ENCODE assay signal across 8 mouse cellular contexts in the genomic region with DNA sequence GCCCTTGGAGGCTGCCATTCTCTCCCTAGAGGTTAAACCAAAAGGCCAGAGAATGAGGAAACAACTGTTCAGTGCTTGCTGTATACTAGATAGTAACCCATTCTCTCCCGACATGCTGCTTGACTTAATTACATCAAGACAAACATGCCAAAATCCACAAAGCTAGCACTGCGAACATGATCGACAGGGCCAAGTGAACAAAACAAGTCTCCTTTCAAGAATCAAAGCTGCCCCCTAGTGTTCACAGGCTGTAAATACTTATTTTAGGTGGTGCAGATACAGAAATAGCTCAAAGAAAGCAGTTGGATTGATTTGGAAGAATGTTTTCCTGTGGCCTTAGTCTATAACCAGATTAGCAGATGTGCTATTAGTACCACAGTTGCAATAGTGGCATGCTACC. TPM values are rescaled to one million over a fixed set of nuclear protein-coding genes. Genes with fewer than 3 reads are reported as not detected.
DNase-seq lines count a peak whose midpoint lies in the region; ATAC-seq lines count a peak whose summit lies in the region.

No protein-coding gene starts in this region.

- H3K4me1 ChIP-seq in embryonic facial prominence, embryonic 14.5 days (ENCODE audit: control insufficient read depth, insufficient read depth, low read length), result no peaks in the 10 kb centered on the region
- 0 out of 2 replicates have a peak, but pooled peaks cover 3% of the 10 kb centered on the region for H3K4me1 ChIP-seq in kidney, embryonic 16.5 days (ENCODE audit: insufficient read depth, low read length)
- H3K4me1 ChIP-seq in midbrain, embryonic 16.5 days (ENCODE audit: control insufficient read depth, insufficient read depth, low read length), result no peaks in the 10 kb centered on the region

- H3K27me3 ChIP-seq in embryonic facial prominence, embryonic 14.5 days (replicated peaks; ENCODE audit: control insufficient read depth, insufficient read depth, low read length), result no peaks in the 10 kb centered on the region
- no peaks in the 10 kb centered on the region for H3K27me3 ChIP-seq in kidney, embryonic 16.5 days (ENCODE audit: insufficient read depth, low read length)
- H3K27me3 ChIP-seq in midbrain, embryonic 16.5 days (ENCODE audit: control insufficient read depth, insufficient read depth, low read depth, low read length), result no peaks in the 10 kb centered on the region

- 18% methylated on average over 3 of the region's 3 CpGs for WGBS in embryonic facial prominence, embryonic 14.5 days
- WGBS in kidney, embryonic 16.5 days, result 43% methylated on average over 3 of the region's 3 CpGs
- WGBS in midbrain, embryonic 16.5 days, result 31% methylated on average over 3 of the region's 3 CpGs

- H3K4me3 ChIP-seq in embryonic facial prominence, embryonic 14.5 days (ENCODE audit: low read depth, low read length), result no peak overlapping the region
- H3K4me3 ChIP-seq in kidney, embryonic 16.5 days (ENCODE audit: low read length), result no peak overlapping the region
- no peak overlapping the region for H3K4me3 ChIP-seq in midbrain, embryonic 16.5 days (ENCODE audit: low read depth, low read length)

- intact Hi-C loops in gastrocnemius, postnatal 14 days (cut with DNase I; ENCODE audit: low total_unique reads), result no loop called here

- H3K4me2 ChIP-seq in embryonic facial prominence, embryonic 14.5 days (ENCODE audit: low read depth, low read length), result no peak overlapping the region
- H3K4me2 ChIP-seq in kidney, embryonic 16.5 days (replicated peaks; ENCODE audit: low read depth, low read length), result no peak overlapping the region
- H3K4me2 ChIP-seq in midbrain, embryonic 16.5 days (ENCODE audit: low read length), result no peak overlapping the region

- no peak overlapping the region for H3K27ac ChIP-seq in embryonic facial prominence, embryonic 14.5 days (replicated peaks; ENCODE audit: low read depth, low read length)
- H3K27ac ChIP-seq in kidney, embryonic 16.5 days (ENCODE audit: low read length), result 0 out of 2 replicates have a peak overlapping the region, but pooled peaks have one; percentile 37
- no peak overlapping the region for H3K27ac ChIP-seq in midbrain, embryonic 16.5 days (ENCODE audit: low read length)

- H3K36me3 ChIP-seq in embryonic facial prominence, embryonic 14.5 days (ENCODE audit: control insufficient read depth, insufficient read depth, low read length), result peaks cover 41% of the 10 kb centered on the region
- peaks cover 7% of the 10 kb centered on the region; the same call in 1 of the 2 replicates for H3K36me3 ChIP-seq in kidney, embryonic 16.5 days (ENCODE audit: insufficient read depth, low read length)
- no peaks in the 10 kb centered on the region for H3K36me3 ChIP-seq in midbrain, embryonic 16.5 days (ENCODE audit: control insufficient read depth, insufficient read depth, low read length)

- H3K9ac ChIP-seq in embryonic facial prominence, embryonic 14.5 days (ENCODE audit: low read depth, low read length), result no peak overlapping the region
- no peak overlapping the region for H3K9ac ChIP-seq in kidney, embryonic 16.5 days (replicated peaks; ENCODE audit: low read length)
- H3K9ac ChIP-seq in midbrain, embryonic 16.5 days (ENCODE audit: low read depth, low read length), result no peak overlapping the region

- ATAC-seq in embryonic facial prominence, embryonic 14.5 days (ENCODE audit: low read depth), result no peak
- no peak for ATAC-seq in kidney, embryonic 16.5 days (ENCODE audit: low FRiP score, low TSS enrichment)
- ATAC-seq in midbrain, embryonic 16.5 days, result 0 out of 2 replicates have a peak, but pooled peaks have one; percentile 16

- no peaks in the 10 kb centered on the region for H3K9me3 ChIP-seq in embryonic facial prominence, embryonic 14.5 days (ENCODE audit: control insufficient read depth, low read length)
- no peaks in the 10 kb centered on the region for H3K9me3 ChIP-seq in kidney, embryonic 16.5 days (ENCODE audit: low read length)
- no peaks in the 10 kb centered on the region for H3K9me3 ChIP-seq in midbrain, embryonic 16.5 days (replicated peaks; ENCODE audit: control insufficient read depth, low read length, poor library complexity, severe bottlenecking)

- DNase-seq in gastrocnemius, postnatal 14 days, result peak; percentile 16
- no peak for DNase-seq in gastrocnemius, postnatal 10 days
- peak; percentile 65 for DNase-seq in 3T3-L1 (ENCODE audit: low read depth, low spot score)
- DNase-seq in NIH3T3 (ENCODE audit: low read depth), result peak; percentile 66
- DNase-seq in embryonic facial prominence, embryonic 14.5 days (ENCODE audit: low spot score), result peak; percentile 76
- no peak for DNase-seq in urinary bladder, postnatal 4 days (ENCODE audit: low spot score in 2 of 2)

RNA-seq across cellular contexts. Expression of a gene that starts 44.3 kb away (rescaled TPM):
- total RNA-seq in gastrocnemius, postnatal 14 days (2021), result not detected
- total RNA-seq in gastrocnemius, postnatal 10 days (2021), result under 1 TPM; 0.09 to 0.27 TPM
- 0.26 and 0.40 TPM in 2 replicates for polyA plus RNA-seq in embryonic facial prominence, embryonic 14.5 days (2014; fragmentation: Nextera tagmentation; extraction: Ambion mirVana)
- 0.07 and 0.21 TPM in 2 replicates for polyA plus RNA-seq in kidney, embryonic 16.5 days (2015; fragmentation: Nextera tagmentation; extraction: Ambion mirVana)
- 0.10 and 0.63 TPM in 2 replicates for polyA plus RNA-seq in midbrain, embryonic 16.5 days (2015; fragmentation: Nextera tagmentation; extraction: Ambion mirVana)

Comparison
In these comparisons a context has a peak if more than half of its experiments do, and no peak if none do; other contexts are left out.
1. DNase-seq: peak in gastrocnemius, postnatal 14 days (single experiment), 3T3-L1 (single experiment), NIH3T3 (single experiment) and embryonic facial prominence, embryonic 14.5 days (single experiment); none in gastrocnemius, postnatal 10 days (single experiment) and urinary bladder, postnatal 4 days (0 of 2).